Mouse (Mus musculus) brain, embryonic 14.5 days (tissue): ENCODE measurements around the gene Pcca.

Experiments used
- CTCF ChIP-seq: fragments of 200-500 bp; IDR thresholded peaks from 2 replicates; pipeline ENCODE4 v1.5.1; 2012; ENCODE audit warnings: inconsistent platforms, mild to moderate bottlenecking, moderate library complexity, borderline replicate concordance; ENCODE audit not compliant: insufficient read depth, insufficient read length; ENCODE audit errors: extremely low read depth
- POLR2A ChIP-seq: fragments of 200-500 bp; IDR thresholded peaks from 2 replicates; pipeline ENCODE4 v1.6.1; 2012; ENCODE audit warnings: mild to moderate bottlenecking, inconsistent platforms, borderline replicate concordance; ENCODE audit not compliant: poor library complexity, insufficient read depth, insufficient read length, severe bottlenecking; ENCODE audit errors: extremely low read depth

DNA sequence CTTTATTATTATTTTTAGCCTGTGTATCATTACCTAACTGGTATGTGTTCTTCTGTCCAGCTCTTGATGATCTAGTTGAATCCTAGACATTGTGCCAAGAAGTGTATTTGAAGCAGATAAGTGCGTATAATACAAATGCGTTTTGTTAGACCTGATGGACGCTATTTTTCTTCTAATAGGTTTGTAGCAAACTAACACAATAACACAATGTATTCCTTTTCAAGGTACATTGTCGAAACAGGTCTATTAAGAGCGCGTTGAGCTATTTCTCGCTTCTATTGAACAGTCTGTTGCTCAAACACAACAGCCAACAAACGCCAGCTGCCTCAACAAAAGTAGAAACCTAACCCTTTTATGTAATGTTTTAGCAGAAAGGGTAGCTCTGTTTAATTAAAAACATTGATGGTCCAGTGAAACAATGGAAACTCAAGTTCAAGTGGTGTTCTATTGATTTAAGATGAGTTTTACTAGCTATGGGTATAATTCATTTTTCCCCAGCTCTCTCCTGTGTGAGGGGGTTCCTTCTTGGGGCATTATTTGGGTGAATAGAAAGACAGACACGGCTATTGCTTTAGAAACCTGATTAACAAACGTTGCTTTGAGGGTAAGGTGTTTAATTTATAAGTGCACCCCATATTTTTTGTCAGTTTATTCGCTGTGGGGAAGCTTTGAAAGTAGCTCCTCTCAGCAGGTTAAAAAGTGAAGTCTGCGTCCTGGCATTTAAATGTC lies 44.3 kb upstream of the Pcca start:
- TF ChIP-seq CTCF = no peak
- TF ChIP-seq POLR2A = no peak
